Mouse (Mus musculus): ENCODE data around the gene Tmprss9. TPM values are rescaled to one million over a fixed set of nuclear protein-coding genes. Genes with fewer than 3 reads are reported as not detected.

Gene Tmprss9
- total RNA-seq, 4 experiments from 2014 or later, result 0.35 to 0.66 (median 0.46) TPM

DNA sequence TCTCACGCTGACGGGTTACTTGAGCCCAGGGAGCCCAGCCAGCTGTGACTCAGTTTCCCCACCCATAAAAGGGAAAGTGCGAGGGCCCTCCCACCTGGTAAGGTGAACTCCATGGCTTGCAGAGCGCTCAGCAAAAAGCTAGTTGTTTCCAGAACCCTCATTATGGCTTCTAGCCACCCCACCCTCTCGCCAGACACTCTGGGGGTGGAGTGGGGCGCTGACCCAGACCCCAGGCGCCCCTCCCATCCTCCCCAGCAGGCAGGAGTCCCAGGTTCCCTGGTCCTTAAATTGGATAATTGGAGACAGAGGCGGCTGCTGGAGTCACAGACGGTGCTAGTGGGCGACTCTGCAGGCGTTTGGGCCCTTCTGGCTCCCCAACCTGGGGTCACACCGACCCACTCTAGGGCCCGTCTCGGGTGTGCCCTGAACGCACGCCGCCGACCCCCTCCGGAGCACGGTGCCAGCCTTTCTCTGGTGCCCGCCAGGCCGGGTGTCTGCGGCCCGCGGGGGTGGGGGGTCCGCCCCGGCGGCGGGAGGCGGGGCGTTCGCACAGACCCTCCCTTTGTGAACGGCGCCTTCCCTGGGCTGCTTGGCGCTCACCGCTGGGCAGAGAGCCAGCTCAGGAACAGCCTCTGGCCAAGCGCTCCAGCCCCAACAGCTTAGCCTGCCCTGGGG, 64.6 kb downstream of the Tmprss9 start:
- DNase-seq (ENCODE audit: low spot score in 2 of 2), result no peak

DNA sequence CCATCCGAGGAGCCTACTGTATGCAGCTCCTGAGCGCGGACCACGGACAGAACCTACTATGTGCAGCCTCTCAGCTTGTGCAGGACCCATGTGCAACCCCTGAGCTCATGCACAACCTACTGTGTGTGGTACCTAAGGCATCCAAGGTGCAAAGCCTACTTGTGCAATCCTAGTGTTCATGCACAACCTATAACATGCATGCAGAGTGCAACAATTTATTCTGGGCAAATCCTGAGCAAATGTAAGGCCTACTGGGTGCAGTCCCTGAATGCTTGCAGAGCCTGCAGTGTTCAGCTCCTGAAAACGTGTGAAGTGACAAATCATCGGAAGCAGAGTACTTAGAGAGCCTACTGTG, 65.1 kb downstream of the Tmprss9 start:
- DNase-seq (ENCODE audit: low spot score in 2 of 2), result no peak

DNA sequence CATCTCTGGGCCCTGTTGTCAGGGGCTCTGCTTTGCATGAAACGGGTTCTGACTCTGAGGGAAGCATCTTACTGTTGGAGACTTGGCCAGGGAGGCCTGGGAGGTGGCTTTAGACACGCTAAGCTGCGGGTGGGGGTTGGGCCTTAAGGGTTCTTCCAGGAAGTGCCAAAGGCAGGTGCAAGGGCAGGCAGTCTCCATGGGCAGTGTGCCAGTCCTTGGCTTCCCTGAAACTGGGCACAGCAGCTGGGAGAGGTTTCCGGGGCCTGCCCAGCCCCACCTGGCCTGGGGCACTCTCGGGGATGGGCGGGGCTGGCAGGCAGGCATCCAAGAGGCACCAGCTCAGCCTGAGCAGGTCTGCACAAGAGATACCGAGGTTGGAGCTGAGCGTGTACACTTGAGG, 66.0 kb downstream of the Tmprss9 start:
- DNase-seq (ENCODE audit: low spot score in 2 of 2), result no peak

DNA sequence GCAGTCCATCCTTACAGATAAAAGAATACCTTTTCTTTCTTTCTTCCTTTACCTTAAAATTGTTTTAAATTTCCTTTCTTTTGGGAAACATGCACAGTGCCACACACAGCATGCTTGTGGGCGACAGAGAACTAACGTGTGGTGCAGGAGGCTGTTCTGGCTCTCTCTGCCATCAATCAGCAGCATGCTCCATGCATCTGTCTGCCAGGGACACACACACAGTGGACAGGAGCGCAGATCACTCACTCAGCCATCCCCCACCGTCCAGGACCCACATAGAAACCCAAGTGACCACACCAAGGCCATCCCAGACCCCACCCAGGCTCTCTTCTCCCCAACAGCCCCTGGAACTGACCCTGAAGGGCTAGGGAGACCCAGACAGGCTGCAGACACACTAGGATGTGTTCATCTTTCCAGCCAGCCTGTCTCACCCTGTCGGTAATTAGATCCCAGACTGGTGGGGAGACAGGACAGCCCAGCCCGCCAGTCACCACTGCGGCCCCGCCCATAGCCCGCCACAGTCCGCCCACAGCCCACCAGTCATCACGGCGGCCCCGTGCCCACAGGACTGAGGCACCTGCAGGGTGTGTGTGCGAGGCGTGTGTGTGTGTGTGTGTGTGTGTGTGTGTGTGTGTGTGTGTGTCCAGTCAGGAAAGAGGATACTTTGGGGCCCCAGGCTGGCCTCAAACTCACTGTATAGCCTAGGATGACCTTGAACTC, 67.3 kb downstream of the Tmprss9 start:
- DNase-seq (ENCODE audit: low spot score in 2 of 2), result no peak

DNA sequence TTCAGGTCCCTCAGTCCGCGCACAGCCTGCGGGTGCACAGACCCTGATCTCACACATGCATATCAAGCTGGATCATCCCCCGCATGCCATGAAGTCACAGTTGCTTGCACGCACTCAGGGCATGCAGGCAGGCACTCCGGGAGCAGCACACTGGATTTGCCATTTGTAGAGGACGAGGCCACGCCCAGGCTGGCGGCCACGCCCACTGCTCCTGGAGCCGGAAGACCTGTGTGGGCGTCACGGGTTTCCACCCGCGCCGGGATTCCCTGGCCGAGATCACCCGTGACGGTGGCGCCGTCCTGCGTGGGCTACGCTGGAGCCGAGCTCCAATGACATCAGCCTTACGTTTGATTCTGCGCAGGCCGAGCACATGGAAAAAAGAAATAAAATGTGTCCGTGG, 68.0 kb downstream of the Tmprss9 start:
- DNase-seq (ENCODE audit: low spot score in 2 of 2), result peak; percentile 68

DNA sequence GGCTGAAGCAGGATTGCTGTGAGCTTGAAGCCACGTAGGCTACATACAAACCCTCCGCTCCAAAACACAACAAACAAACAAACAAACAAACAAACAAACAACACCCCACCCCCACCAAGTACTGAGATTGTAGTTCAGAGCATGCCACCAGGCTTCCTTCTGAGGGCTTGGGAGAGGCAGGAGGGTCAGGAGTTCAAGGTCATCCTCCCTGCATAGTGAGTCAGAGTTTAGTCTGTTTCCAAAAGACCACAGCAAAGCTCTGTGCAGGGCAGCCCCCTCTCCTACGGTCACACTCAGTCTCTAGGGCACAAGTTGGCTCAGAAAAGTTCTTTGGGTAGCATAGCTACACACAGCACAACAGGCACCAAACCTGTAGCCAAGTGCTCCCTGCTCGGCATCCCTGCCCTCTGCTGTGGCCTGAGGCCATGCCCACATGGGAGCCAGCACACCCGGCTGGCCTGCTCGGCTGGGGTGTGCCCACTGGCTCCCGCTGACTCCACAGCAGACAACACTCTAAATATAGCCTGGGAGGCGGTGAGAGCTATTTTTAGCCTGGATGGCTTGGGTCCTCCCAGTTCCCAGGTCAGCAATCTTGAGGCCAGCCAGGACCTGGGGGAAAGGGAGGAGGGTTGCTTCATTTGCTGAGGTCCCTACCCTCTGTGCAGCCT, 68.8 kb downstream of the Tmprss9 start:
- no peak for DNase-seq (ENCODE audit: low spot score in 2 of 2)

DNA sequence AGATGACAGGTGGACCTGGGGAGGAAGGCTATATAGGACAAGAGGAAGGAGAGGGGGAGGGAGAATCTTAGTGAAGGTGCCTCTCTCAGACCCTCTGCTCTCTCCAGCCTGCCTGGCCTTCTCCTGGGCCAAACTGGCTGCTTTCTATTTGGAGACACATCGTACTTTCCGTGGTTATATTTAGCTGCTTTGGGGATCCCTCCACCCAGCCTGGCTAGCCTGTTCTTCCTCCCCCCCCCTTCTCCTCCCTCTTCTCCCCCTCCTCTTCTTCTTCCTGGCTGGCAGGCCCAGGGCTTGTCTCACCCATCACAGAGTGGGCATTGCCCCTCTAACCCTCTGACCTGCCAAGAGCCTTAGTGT, 69.3 kb downstream of the Tmprss9 start:
- no peak for DNase-seq (ENCODE audit: low spot score in 2 of 2)

DNA sequence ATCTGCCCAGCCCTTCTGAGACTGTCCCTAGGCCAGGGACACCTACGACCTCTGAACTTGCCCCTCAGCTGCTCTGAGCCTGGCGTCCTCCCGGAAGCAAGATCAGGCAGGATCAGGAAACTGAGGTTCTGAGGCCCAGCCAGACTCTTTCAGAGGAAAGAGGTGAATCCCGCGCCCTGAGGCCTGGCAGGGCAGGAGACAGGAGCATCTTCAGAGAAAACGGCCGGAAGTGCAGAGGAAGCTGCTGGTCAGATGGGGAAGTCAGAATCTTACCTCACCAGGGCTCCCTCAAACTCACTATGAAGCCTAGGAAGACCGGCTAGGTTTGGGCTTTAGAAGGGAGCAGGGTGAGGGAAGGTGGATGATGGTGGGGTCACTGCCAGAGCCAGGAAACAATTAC, 71.3 kb downstream of the Tmprss9 start:
- DNase-seq (ENCODE audit: low spot score in 2 of 2), result no peak

DNA sequence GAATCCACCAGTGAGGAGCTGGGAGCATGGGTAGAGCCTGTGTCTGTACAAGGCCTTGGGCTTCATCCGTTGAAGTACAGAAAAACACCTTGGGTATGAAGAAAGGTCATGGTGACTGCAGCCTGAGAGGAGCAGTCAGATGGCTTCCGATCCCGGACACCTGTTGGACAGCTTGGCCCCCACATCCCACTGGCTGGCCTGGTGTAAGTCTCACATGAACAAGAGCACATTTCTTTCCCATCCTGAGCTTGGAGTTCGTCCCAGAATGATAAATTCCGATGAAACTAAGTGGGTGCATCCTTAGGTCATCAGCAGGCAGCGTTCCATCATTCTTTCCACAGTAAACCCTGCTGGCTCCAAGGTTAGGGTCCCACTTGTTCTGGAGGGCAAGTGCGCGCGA, 72.1 kb downstream of the Tmprss9 start:
- DNase-seq (ENCODE audit: low spot score in 2 of 2), result no peak

DNA sequence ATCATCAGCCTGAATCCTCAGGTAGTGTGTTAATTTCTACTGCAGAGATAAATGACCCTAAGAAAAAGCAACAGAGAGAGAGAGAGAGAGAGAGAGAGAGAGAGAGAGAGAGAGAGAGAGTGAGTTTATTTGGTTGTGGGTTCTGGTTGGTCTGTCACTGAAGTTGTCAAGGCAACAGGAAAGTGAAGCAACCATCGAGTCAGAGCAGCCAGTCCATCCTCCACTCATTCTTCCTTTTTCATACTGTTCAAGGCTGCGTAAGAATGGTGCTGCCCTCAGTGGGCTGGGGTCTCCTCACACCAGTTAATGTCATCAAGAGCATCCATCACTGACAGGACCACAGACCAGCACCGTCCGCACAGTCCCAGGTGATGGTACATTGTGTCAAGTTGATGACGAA, 72.6 kb downstream of the Tmprss9 start:
- no peak for DNase-seq (ENCODE audit: low spot score in 2 of 2)

DNA sequence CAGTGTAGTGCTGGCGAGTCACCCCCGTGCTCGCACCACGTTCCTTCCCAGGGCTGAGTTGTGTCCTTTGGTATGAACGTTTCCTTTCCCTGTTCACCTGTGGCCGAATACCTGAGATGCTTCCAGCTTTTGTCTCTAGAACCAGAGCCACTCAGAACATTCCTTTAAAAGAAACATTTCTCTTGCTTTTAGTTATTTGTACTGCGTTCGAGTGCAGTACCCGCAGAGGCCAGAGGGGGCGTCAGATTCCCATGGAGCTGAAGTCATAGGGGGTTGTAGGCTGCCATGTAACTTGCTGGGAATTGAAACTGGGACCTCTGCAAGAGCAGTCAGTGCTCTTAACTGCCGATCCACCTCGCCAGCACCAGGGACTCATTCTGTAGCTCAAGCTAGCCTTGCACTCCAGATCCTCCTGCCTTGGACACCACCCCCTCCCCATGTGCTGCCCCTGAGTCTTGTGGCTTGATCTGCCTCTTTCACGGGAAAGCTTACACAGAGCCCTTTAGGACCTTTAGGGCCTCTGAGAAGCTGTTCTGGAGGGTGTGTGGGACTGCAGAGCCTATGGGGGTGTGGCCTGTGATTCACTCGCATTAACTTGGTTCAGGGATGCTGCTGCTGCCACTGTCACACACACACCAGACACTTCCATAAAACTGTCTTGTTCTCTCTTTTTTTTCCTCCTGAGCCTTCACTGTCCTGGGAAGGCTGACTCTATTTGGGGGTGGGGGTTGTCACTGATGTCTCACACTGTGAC, 75.2 kb downstream of the Tmprss9 start:
- no peak for DNase-seq (ENCODE audit: low spot score in 2 of 2)

DNA sequence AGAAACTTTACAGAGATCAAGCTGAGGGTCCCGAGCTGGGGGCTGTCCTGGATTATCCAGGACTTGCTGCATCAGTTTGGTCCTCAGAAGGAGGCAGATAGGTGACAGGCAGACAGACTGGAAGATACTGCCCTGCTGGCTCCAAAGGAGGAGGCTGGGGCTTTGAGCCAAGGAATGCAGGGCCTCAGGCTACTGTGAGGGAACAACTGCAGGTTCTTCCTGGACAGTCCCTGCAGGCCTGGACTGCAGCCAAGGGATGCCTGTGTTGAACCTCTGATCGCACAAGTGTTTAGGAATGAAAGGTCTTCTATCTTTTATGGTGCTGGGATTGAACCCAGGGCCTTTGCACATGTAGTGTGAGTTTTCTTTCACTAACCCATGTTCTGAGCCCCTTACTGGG, 76.2 kb downstream of the Tmprss9 start:
- DNase-seq (ENCODE audit: low spot score in 2 of 2), result no peak

DNA sequence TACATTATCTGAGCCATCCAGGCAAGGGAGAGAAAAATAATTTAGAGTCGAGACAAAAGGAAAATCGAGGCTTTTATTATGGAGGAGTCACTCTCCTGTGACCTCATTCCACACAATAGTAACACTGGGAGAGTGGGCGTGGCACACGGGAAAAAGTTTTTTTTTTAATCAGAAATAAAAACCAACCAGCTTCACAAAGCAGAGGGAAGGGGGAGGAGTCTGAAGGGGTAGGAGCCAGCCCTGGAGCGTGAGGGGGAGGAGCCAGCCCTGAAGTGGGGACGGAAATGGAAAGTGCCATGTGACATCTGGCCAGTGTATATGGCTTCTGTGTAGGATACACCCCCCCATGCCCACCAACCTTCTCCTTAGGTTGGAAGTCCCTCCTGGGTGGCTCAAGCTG, 76.9 kb downstream of the Tmprss9 start:
- no peak for DNase-seq (ENCODE audit: low spot score in 2 of 2)

DNA sequence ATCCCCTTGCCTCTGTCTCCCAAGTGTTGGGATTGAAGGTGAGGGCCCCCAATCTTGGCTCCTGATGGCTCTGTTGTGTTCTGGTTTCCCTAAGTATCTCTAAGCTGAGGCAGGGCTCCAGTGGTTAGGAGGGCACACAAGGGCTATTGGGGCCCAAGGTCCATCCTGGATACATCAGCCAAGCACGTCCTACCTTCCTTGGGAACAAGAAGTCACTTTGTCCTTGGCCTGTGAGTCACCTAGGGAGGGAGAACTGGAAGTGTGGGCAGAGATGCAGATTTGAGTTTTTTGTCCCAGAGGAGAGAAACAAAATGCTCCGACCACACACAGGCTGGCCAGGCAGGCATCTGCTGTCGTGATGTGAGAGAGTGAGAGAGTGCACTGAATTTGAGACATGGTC, 77.4 kb downstream of the Tmprss9 start:
- no peak for DNase-seq (ENCODE audit: low spot score in 2 of 2)

Small RNAs within 50 kb of the gene (microRNA-seq; reads per million reads assigned to microRNA genes)
- 2.6 to 4.5 reads per million in 2 experiments for gene Mir1982

Other genes with a start within 250 kb of the Tmprss9 start
- 100 to 1,000 TPM; 190 to 230 (median 201) TPM for gene Csnk1g2, start 249.0 kb upstream of the Tmprss9 start, total RNA-seq (2022)
- 100 to 1,000 TPM in 2 of 4 experiments, 10 to 100 TPM in 2; 92.1 to 103 (median 97.9) TPM for gene Btbd2, start 214.8 kb upstream of the Tmprss9 start, total RNA-seq (2022)
- 10 to 100 TPM; 41.9 to 50.0 (median 45.1) TPM for gene Mknk2, start 193.7 kb upstream of the Tmprss9 start, total RNA-seq (2022)
- gene Mob3a, start 169.9 kb upstream of the Tmprss9 start, total RNA-seq (2022), result 10 to 100 TPM; 13.8 to 18.0 (median 15.0) TPM
- gene Izumo4, start 169.7 kb upstream of the Tmprss9 start, total RNA-seq (2022), result 10 to 100 TPM; 56.6 to 73.2 (median 69.8) TPM
- 100 to 1,000 TPM; 136 to 163 (median 147) TPM for gene Ap3d1, start 129.6 kb upstream of the Tmprss9 start, total RNA-seq (2022)
- 10 to 100 TPM; 43.7 to 56.4 (median 51.3) TPM for gene Dot1l, start 116.6 kb upstream of the Tmprss9 start, total RNA-seq (2022)
- 10 to 100 TPM; 43.3 to 60.0 (median 50.2) TPM for gene Sf3a2, start 73.7 kb upstream of the Tmprss9 start, total RNA-seq (2022)
- gene Plekhj1, start 73.2 kb upstream of the Tmprss9 start, total RNA-seq (2022), result 10 to 100 TPM; 61.4 to 75.8 (median 70.7) TPM
- gene Amh, start 66.6 kb upstream of the Tmprss9 start, total RNA-seq (2022), result 1 to 10 TPM; 2.4 to 4.0 (median 3.0) TPM
- 1 to 10 TPM in 3 of 4 experiments, under 1 TPM in 1; 0.91 to 4.7 (median 2.7) TPM for gene Jsrp1, start 58.4 kb upstream of the Tmprss9 start, total RNA-seq (2022)
- gene Oaz1, start 45.2 kb upstream of the Tmprss9 start, total RNA-seq (2022), result 100 to 1,000 TPM; 475 to 520 (median 506) TPM
- gene Lingo3, start 27.8 kb upstream of the Tmprss9 start, total RNA-seq (2022), result 10 to 100 TPM; 33.4 to 44.0 (median 40.3) TPM
- gene Lsm7, start 16.6 kb upstream of the Tmprss9 start, total RNA-seq (2022), result 10 to 100 TPM; 42.1 to 61.3 (median 57.5) TPM
- 10 to 100 TPM; 53.9 to 68.2 (median 59.3) TPM for gene Sppl2b, start 16.6 kb upstream of the Tmprss9 start, total RNA-seq (2022)
- gene Timm13, start 29.1 kb downstream of the Tmprss9 start, total RNA-seq (2022), result 100 to 1,000 TPM; 112 to 139 (median 124) TPM
- 10 to 100 TPM; 17.2 to 22.9 (median 19.9) TPM for gene Lmnb2, start 46.4 kb downstream of the Tmprss9 start, total RNA-seq (2022)
- 10 to 100 TPM; 17.4 to 22.9 (median 20.2) TPM for gene Gadd45b, start 58.2 kb downstream of the Tmprss9 start, total RNA-seq (2022)
- 100 to 1,000 TPM; 130 to 139 (median 135) TPM for gene Gng7, start 143.1 kb downstream of the Tmprss9 start, total RNA-seq (2022)
- 10 to 100 TPM; 88.3 to 96.9 (median 90.2) TPM for gene Diras1, start 153.8 kb downstream of the Tmprss9 start, total RNA-seq (2022)
- gene Slc39a3, start 165.6 kb downstream of the Tmprss9 start, total RNA-seq (2022), result 10 to 100 TPM; 55.5 to 60.8 (median 60.0) TPM
- 100 to 1,000 TPM; 165 to 175 (median 172) TPM for gene Sgta, start 188.3 kb downstream of the Tmprss9 start, total RNA-seq (2022)
- gene Thop1, start 198.2 kb downstream of the Tmprss9 start, total RNA-seq (2022), result 10 to 100 TPM; 44.5 to 55.0 (median 46.5) TPM
- under 1 TPM; 0.19 to 0.80 (median 0.68) TPM for gene Creb3l3, start 227.0 kb downstream of the Tmprss9 start, total RNA-seq (2022)
- gene Map2k2, start 234.1 kb downstream of the Tmprss9 start, total RNA-seq (2022), result 100 to 1,000 TPM; 131 to 151 (median 135) TPM